In the genomic region with DNA sequence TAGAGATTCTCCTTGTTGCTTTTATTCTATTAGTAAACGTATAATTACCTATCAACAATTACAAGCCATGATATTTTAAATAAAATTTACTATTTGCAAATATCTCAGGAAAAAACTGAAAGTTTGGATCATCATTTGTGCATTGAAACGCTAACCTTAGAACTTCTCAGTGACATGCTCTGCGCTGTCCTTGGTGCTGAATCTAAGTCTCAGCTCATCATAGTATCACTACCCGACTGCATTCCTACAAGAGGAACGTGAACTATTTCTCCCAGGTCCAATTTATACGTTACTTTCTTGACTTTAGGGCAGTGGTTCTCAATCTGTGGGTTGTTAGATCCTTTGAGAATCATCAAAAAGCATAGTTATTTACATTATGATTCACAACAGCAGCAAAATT, we compare ENCODE assay signal across 8 mouse cellular contexts. TPM values are rescaled to one million over a fixed set of nuclear protein-coding genes. Genes with fewer than 3 reads are reported as not detected.
DNase-seq lines count a peak whose midpoint lies in the region; ATAC-seq and TF ChIP-seq lines count a peak whose summit lies in the region.

No protein-coding gene starts in this region.

- H3K4me3 ChIP-seq in midbrain, embryonic 10.5 days = no peak overlapping the region
- H3K4me3 ChIP-seq in midbrain, embryonic 15.5 days = no peak overlapping the region
- no peak overlapping the region for H3K4me3 ChIP-seq in hindbrain, postnatal 0 days (ENCODE audit: low read length)

- TF ChIP-seq CTCF in hindbrain, postnatal 0 days (IDR thresholded peaks at IDR 0.05; ENCODE audit: low read depth) = no peak

- WGBS in midbrain, embryonic 10.5 days = 12% methylated on average over 6 of the region's 6 CpGs
- WGBS in midbrain, embryonic 15.5 days = 11% methylated on average over 6 of the region's 6 CpGs
- WGBS in hindbrain, postnatal 0 days = 22% methylated on average over 6 of the region's 6 CpGs

- no peaks in the 10 kb centered on the region for H3K4me1 ChIP-seq in midbrain, embryonic 10.5 days
- H3K4me1 ChIP-seq in midbrain, embryonic 15.5 days = no peaks in the 10 kb centered on the region
- H3K4me1 ChIP-seq in hindbrain, postnatal 0 days (ENCODE audit: insufficient read depth, low read length) = no peaks in the 10 kb centered on the region

- no peak overlapping the region for H3K27ac ChIP-seq in midbrain, embryonic 10.5 days (replicated peaks)
- no peak overlapping the region for H3K27ac ChIP-seq in midbrain, embryonic 15.5 days
- H3K27ac ChIP-seq in hindbrain, postnatal 0 days = no peak overlapping the region

- H3K36me3 ChIP-seq in midbrain, embryonic 10.5 days = no peaks in the 10 kb centered on the region
- no peaks in the 10 kb centered on the region for H3K36me3 ChIP-seq in midbrain, embryonic 15.5 days (replicated peaks)
- H3K36me3 ChIP-seq in hindbrain, postnatal 0 days (ENCODE audit: insufficient read depth, low read length) = no peaks in the 10 kb centered on the region

- no peak overlapping the region for H3K4me2 ChIP-seq in midbrain, embryonic 15.5 days
- H3K4me2 ChIP-seq in hindbrain, postnatal 0 days (ENCODE audit: low read depth, low read length) = no peak overlapping the region

- H3K27me3 ChIP-seq in midbrain, embryonic 10.5 days (ENCODE audit: low read depth, poor library complexity, severe bottlenecking) = no peaks in the 10 kb centered on the region
- H3K27me3 ChIP-seq in midbrain, embryonic 15.5 days (replicated peaks) = no peaks in the 10 kb centered on the region
- no peaks in the 10 kb centered on the region for H3K27me3 ChIP-seq in hindbrain, postnatal 0 days (ENCODE audit: insufficient read depth, low read length)

- peak; percentile 53 for DNase-seq in CD4-positive, CD25-positive, alpha-beta regulatory T cell, adult 2 months (ENCODE audit: low read depth, low spot score)
- DNase-seq in midbrain, embryonic 10.5 days (ENCODE audit: low spot score) = peak; percentile 36
- peak; percentile 51 for DNase-seq in hindbrain, postnatal 0 days (ENCODE audit: low spot score)
- peak; percentile 46 for DNase-seq in thymus, postnatal 0 days (ENCODE audit: low spot score)
- no peak for DNase-seq in left cerebral cortex, adult 18-20 months (ENCODE audit: low spot score in 2 of 2)
- no peak for DNase-seq in heart, adult 11 months

- no peak for ATAC-seq in CD4-positive, CD25-positive, alpha-beta regulatory T cell, adult 4 months
- ATAC-seq in midbrain, embryonic 15.5 days (replicated peaks) = no peak
- no peak for ATAC-seq in hindbrain, postnatal 0 days

- no peaks in the 10 kb centered on the region for H3K9me3 ChIP-seq in midbrain, embryonic 10.5 days (replicated peaks)
- H3K9me3 ChIP-seq in midbrain, embryonic 15.5 days = no peaks in the 10 kb centered on the region
- H3K9me3 ChIP-seq in hindbrain, postnatal 0 days (ENCODE audit: low read length) = no peaks in the 10 kb centered on the region

- no peak overlapping the region for H3K9ac ChIP-seq in midbrain, embryonic 15.5 days
- H3K9ac ChIP-seq in hindbrain, postnatal 0 days (replicated peaks; ENCODE audit: low read length) = no peak overlapping the region

RNA-seq across cellular contexts. Expression of gene Kynu, which starts 58.4 kb away (rescaled TPM):
- polyA plus RNA-seq in CD4-positive, CD25-positive, alpha-beta regulatory T cell, adult 4 months (2017; shearing (Covaris generic)) = under 1 TPM; 0.57 to 1.00 TPM
- 1.1 and 2.2 TPM in 2 replicates for polyA plus RNA-seq in midbrain, embryonic 10.5 days (2016; fragmentation: Nextera tagmentation; extraction: Ambion mirVana)
- 0.17 and 0.59 TPM in 2 replicates for polyA plus RNA-seq in midbrain, embryonic 15.5 days (2015; fragmentation: Nextera tagmentation; extraction: Ambion mirVana)
- 0.61 TPM in 1 of 2 replicates, not detected in the other for total RNA-seq in hindbrain, postnatal 0 days (2014; rRNA removed)
- polyA plus RNA-seq in hindbrain, postnatal 0 days (2015; fragmentation: Nextera tagmentation; extraction: Ambion mirVana) = 0.11 and 0.16 TPM in 2 replicates
- polyA plus RNA-seq in thymus, postnatal 0 days (2015; fragmentation: Nextera tagmentation; extraction: Ambion mirVana) = 1.9 TPM in 2 replicates
- total RNA-seq in left cerebral cortex, adult 18-20 months (2021) = not detected

Comparison
In these comparisons a context has a peak if more than half of its experiments do, and no peak if none do; other contexts are left out.
1. DNase-seq: peak in CD4-positive, CD25-positive, alpha-beta regulatory T cell, adult 2 months (single experiment), midbrain, embryonic 10.5 days (single experiment), hindbrain, postnatal 0 days (single experiment) and thymus, postnatal 0 days (single experiment); none in left cerebral cortex, adult 18-20 months (0 of 2) and heart, adult 11 months (single experiment).